Mouse (Mus musculus) layer of hippocampus, postnatal 14 days (tissue): ENCODE data around the gene Gm45234. TPM values are rescaled to one million over a fixed set of nuclear protein-coding genes. Genes with fewer than 3 reads are reported as not detected.

ENCODE experiments used
- DNase-seq, 2 experiments: peaks; one replicate each; pipeline ENCODE4 v3.0.0; 2021 to 2022; ENCODE audit warnings: low spot score in 2 of 2, mixed read lengths in 1 of 2
- total RNA-seq, 2 experiments: library from RNA; stranded (reverse); gene quantifications; 2 replicates each; pipeline ENCODE4 v1.2.3; 2021

The Gm45234 gene
- total RNA-seq, 2 experiments from 2014 or later: 1.3 TPM; not detected in 1

GRCm38 (mm10) chr6:124740888-124741761 lies 14.7 kb downstream of the Gm45234 start, which contains the start of gene Grcc10:
TSS of gene Grcc10 (minus strand) at chr6:124741374.
- peak; percentile 92 to 93 for DNase-seq

- DNase-seq: peak in 1 of 2 experiments; percentile 68
These were observed 15.5 kb downstream of the Gm45234 start for GRCm38 (mm10) chr6:124740211-124740887.

GRCm38 (mm10) chr6:124739231-124739796 lies 16.5 kb downstream of the Gm45234 start:
- DNase-seq: no peak

- DNase-seq: no peak
These were observed 17.3 kb downstream of the Gm45234 start, which contains the start of gene Ptpn6 for GRCm38 (mm10) chr6:124738511-124739023. TSS of gene Ptpn6 (minus strand) at chr6:124738714.

- no peak for DNase-seq
These were observed 18.8 kb downstream of the Gm45234 start for GRCm38 (mm10) chr6:124737040-124737439.

- DNase-seq: no peak
These were observed 21.4 kb downstream of the Gm45234 start for GRCm38 (mm10) chr6:124734417-124734816.

- DNase-seq: no peak
These were observed 23.1 kb downstream of the Gm45234 start for GRCm38 (mm10) chr6:124732476-124733370.

GRCm38 (mm10) chr6:124731038-124731437 lies 24.8 kb downstream of the Gm45234 start:
- no peak for DNase-seq

GRCm38 (mm10) chr6:124729850-124730705 lies 25.7 kb downstream of the Gm45234 start:
- no peak for DNase-seq

- DNase-seq: no peak
These were observed 27.2 kb downstream of the Gm45234 start for GRCm38 (mm10) chr6:124728621-124729020.

GRCm38 (mm10) chr6:124724472-124724871 lies 31.3 kb downstream of the Gm45234 start:
- DNase-seq: no peak

GRCm38 (mm10) chr6:124723541-124723940 lies 32.3 kb downstream of the Gm45234 start:
- no peak for DNase-seq

- no peak for DNase-seq
These were observed 32.8 kb downstream of the Gm45234 start for GRCm38 (mm10) chr6:124722876-124723473.

- DNase-seq: no peak
These were observed 34.9 kb downstream of the Gm45234 start for GRCm38 (mm10) chr6:124720904-124721303.

GRCm38 (mm10) chr6:124719354-124719978 lies 36.4 kb downstream of the Gm45234 start:
- DNase-seq: no peak

GRCm38 (mm10) chr6:124718703-124719102 lies 37.1 kb downstream of the Gm45234 start:
- DNase-seq: no peak

- no peak for DNase-seq
These were observed 37.9 kb downstream of the Gm45234 start for GRCm38 (mm10) chr6:124717968-124718367.

- DNase-seq: no peak
These were observed 38.8 kb downstream of the Gm45234 start for GRCm38 (mm10) chr6:124716864-124717490.
